Mouse (Mus musculus) ES-E14 (cell line): ENCODE results near the gene Gss. TPM values are rescaled to one million over a fixed set of nuclear protein-coding genes. Genes with fewer than 3 reads are reported as not detected.

Source experiments
- DNase-seq: peaks from one replicate; pipeline ENCODE4 v3.0.0-alpha.2; 2013; ENCODE audit warnings: low read depth, low spot score
- H3K27ac ChIP-seq: 2 replicates; pipeline ENCODE4 v1.5.1; 2012; ENCODE audit warnings: low read depth, mild to moderate bottlenecking, low read length, moderate library complexity, mixed read lengths; ENCODE audit not compliant: poor library complexity, insufficient read depth, severe bottlenecking
- H3K36me3 ChIP-seq: 2 replicates; pipeline ENCODE4 v1.6.1; 2012; ENCODE audit warnings: mild to moderate bottlenecking, low read length, moderate library complexity, mixed read lengths; ENCODE audit not compliant: control insufficient read depth, poor library complexity, insufficient read depth, severe bottlenecking
- H3K4me1 ChIP-seq, 2 experiments: fragments of 150-350 bp in 1 of 2; sonication (generic) in 1 of 2; 2 replicates each; pipeline ENCODE4 v1.6.1; 2012; ENCODE audit warnings: low read length in 2 of 2, mild to moderate bottlenecking in 1 of 2, mixed read lengths in 1 of 2; ENCODE audit not compliant: control insufficient read depth in 2 of 2, insufficient read depth in 2 of 2, poor library complexity in 1 of 2
- H3K4me3 ChIP-seq, 2 experiments: fragments of 150-350 bp in 1 of 2; sonication (generic) in 1 of 2; 2 replicates each; pipeline ENCODE4 v1.5.1; 2012; ENCODE audit warnings: low read length in 2 of 2, low read depth in 1 of 2, mild to moderate bottlenecking in 1 of 2, mixed read lengths in 1 of 2; ENCODE audit not compliant: insufficient read depth in 1 of 2, poor library complexity in 1 of 2, severe bottlenecking in 1 of 2
- H3K9ac ChIP-seq: 2 replicates; pipeline ENCODE4 v1.6.1; 2012; ENCODE audit warnings: low read depth, mild to moderate bottlenecking, low read length, mixed read lengths; ENCODE audit not compliant: poor library complexity, insufficient read depth, severe bottlenecking
- H3K9me3 ChIP-seq: fragments of 150-350 bp; sonication (generic); 2 replicates; pipeline ENCODE4 v1.6.1; 2012; ENCODE audit warnings: low read depth, mild to moderate bottlenecking, low read length; ENCODE audit not compliant: control insufficient read depth, insufficient read depth
- CHD2 ChIP-seq: IDR thresholded peaks from 2 replicates; pipeline ENCODE4 v1.6.1; 2014; ENCODE audit warnings: mild to moderate bottlenecking, low read depth, low read length, inconsistent platforms
- HCFC1 ChIP-seq: IDR thresholded peaks from 2 replicates; pipeline ENCODE4 v1.6.1; 2012; ENCODE audit warnings: low read length, inconsistent platforms, borderline replicate concordance; ENCODE audit not compliant: insufficient read depth
- MAFK ChIP-seq: IDR thresholded peaks from 2 replicates; pipeline ENCODE4 v1.6.1; 2014; ENCODE audit warnings: mild to moderate bottlenecking, low read depth, low read length, inconsistent platforms; ENCODE audit not compliant: insufficient read depth
- ZC3H11A ChIP-seq: IDR thresholded peaks from 2 replicates; pipeline ENCODE4 v1.6.1; 2012; ENCODE audit warnings: low read depth, mild to moderate bottlenecking, inconsistent platforms, low read length, borderline replicate concordance
- ZNF384 ChIP-seq: IDR thresholded peaks from 2 replicates; pipeline ENCODE4 v1.6.1; 2012; ENCODE audit warnings: low read depth, low read length, inconsistent platforms
- in situ Hi-C, 2 experiments: fragments of 600-800 bp; cut with MboI; formaldehyde crosslinking; loops; one replicate each; pipeline ENCODE4 v1.15.1; 2025; ENCODE audit warnings: low sequenced_read_pairs in 2 of 2, inconsistent platforms in 1 of 2; ENCODE audit not compliant: unreplicated experiment in 2 of 2
- total RNA-seq: library from RNA; depleted of rRNA; stranded (reverse); fragments of 300-350 nt; gene quantifications from 2 replicates; pipeline ENCODE4 v1.2.3, GENCODE M21; 2012

Gss gene
- total RNA-seq, 1 experiment: 27.8 TPM

DNA sequence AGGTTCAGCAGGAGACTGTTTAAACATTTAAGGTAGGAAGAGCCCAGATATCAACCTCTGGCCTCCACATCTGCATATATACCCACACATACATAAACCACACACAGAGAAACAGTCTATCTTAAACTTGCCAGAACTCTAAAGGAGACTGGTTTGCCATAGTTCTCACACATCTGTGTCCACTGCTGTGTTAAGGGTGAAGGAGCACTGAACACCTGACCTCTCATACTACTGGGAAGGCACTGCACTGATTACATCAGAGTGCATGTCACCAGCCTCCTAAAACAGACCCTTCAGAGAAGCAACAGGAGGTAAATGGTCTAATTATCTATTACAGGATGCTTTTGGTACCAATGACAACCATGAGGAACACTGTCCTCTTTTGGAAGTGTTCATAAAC lies 44.3 kb upstream of the Gss start:
- Histone ChIP-seq H3K36me3 (peaks cover 30% of the 10 kb centered on the region), H3K4me1 (peaks cover 0 to 2% of the 10 kb centered on the region in 2 experiments; a peak in 1 of 4 replicates), H3K9ac (no peak overlapping the region), H3K4me3 (no peak overlapping the region), H3K27ac (no peak overlapping the region), H3K9me3 (no peaks in the 10 kb centered on the region)
- in situ Hi-C loops: no loop called here
- TF ChIP-seq ZC3H11A: no peak
- no peak for TF ChIP-seq MAFK
- TF ChIP-seq ZNF384: no peak
- TF ChIP-seq HCFC1: no peak
- no peak for TF ChIP-seq CHD2
- DNase-seq: no peak

DNA sequence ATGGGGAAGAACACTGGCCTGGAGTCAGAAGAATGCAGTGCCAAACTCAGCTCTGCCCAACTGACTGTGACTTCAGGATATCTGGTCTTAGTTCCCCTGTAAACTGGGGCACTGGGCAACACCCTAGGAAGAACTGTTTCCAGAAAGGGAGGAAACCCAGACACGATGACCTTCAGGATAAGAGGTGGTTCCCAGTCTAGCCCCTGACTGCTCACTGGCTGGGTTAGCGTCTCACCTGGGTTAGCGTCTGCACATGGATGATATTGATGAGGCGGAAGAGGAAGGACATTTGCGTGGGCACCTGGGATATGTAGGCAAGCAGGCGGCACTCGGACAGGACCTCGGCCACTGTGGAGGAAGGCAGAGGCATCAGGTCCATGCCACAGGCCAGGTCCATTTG lies 43.4 kb upstream of the Gss start:
- Histone ChIP-seq H3K4me1 (peaks cover 0 to 6% of the 10 kb centered on the region in 2 experiments; a peak in 1 of 4 replicates), H3K9me3 (no peaks in the 10 kb centered on the region), H3K9ac (no peak overlapping the region), H3K36me3 (peaks cover 22% of the 10 kb centered on the region), H3K4me3 (no peak overlapping the region), H3K27ac (no peak overlapping the region)
- in situ Hi-C loops: no loop called here
- DNase-seq: no peak
- TF ChIP-seq ZNF384 (no peak), CHD2 (no peak), ZC3H11A (no peak), MAFK (no peak), HCFC1 (no peak)

DNA sequence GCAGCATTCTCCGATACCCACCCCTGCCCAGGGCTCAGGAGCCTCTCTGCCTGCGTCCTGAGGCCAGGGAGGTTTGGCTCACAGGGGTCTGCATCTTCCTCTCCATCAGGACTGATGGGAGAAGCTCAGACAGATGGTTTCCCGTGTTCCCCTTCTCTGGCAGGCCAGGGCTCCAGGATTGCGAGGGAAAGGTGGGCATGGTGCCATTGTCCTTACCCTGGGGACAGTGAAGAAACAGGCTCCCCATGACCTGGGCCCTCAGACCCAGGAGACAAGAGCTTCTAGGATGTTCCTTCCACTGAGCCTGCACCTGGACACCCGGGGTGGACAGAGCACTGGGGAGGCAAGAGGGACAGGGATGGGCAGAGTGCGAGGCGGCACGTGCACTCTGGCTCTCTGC lies 42.0 kb upstream of the Gss start:
- Histone ChIP-seq H3K27ac (no peak overlapping the region), H3K4me3 (no peak overlapping the region), H3K9ac (no peak overlapping the region), H3K4me1 (peaks cover 0 to 15% of the 10 kb centered on the region in 2 experiments; a peak in 1 of 4 replicates), H3K9me3 (no peaks in the 10 kb centered on the region), H3K36me3 (peaks cover 18% of the 10 kb centered on the region)
- in situ Hi-C loops: no loop called here
- DNase-seq: no peak
- TF ChIP-seq ZC3H11A (no peak), MAFK (no peak), ZNF384 (no peak), CHD2 (no peak), HCFC1 (no peak)

DNA sequence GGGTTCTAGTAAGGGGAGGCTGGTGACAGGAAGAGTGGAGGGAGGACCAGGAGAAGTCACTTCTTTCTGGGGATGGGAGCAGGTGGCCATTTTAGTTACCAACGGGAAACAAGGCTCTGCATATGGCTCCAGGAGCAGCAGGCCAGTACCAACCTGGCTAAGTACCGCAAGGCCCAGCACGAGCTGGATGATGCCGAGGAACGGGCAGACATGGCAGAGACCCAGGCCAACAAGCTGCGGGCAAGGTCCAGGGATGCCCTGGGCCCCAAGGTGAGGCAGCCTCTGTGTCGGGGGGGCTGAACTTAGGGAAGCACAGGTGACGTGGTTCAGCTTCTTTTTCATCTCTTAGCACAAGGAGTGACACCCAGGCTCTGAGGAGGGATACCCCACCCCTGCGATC lies 41.1 kb upstream of the Gss start:
- in situ Hi-C loops: no loop called here
- Histone ChIP-seq H3K27ac (no peak overlapping the region), H3K4me1 (peaks cover 0 to 17% of the 10 kb centered on the region in 2 experiments; a peak in 1 of 4 replicates), H3K36me3 (peaks cover 15% of the 10 kb centered on the region; the same call in 1 of the 2 replicates), H3K9ac (no peak overlapping the region), H3K4me3 (no peak overlapping the region), H3K9me3 (no peaks in the 10 kb centered on the region)
- DNase-seq: no peak
- no peak for TF ChIP-seq HCFC1
- TF ChIP-seq CHD2: no peak
- no peak for TF ChIP-seq ZNF384
- TF ChIP-seq ZC3H11A: no peak
- TF ChIP-seq MAFK: no peak

DNA sequence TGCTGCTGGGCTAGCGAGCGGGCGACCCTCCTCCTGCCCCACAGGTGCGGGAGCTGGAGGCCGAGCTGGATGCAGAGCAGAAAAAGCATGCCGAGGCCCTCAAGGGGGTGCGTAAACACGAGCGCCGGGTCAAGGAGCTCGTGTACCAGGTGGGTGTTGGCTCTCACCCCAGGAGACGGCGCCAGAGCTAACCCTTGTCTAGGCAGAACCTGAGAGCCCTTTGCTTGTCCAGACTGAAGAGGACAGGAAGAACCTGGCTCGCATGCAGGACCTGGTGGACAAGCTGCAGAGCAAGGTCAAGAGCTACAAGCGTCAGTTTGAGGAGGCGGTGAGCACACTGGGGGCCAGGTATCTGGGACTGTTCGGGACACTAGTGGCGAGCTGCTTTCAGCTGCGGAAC lies 40.5 kb upstream of the Gss start:
- Histone ChIP-seq H3K4me3 (peak overlapping the region; percentile 44 to 46), H3K36me3 (peaks cover 15% of the 10 kb centered on the region; the same call in 1 of the 2 replicates), H3K9ac (peak overlapping the region; percentile 20; the same call in 1 of the 2 replicates), H3K4me1 (peaks cover 0 to 22% of the 10 kb centered on the region in 2 experiments; a peak in 1 of 4 replicates), H3K9me3 (no peaks in the 10 kb centered on the region), H3K27ac (no peak overlapping the region)
- TF ChIP-seq MAFK (no peak), HCFC1 (no peak)
- DNase-seq: no peak
- in situ Hi-C loops: no loop called here
